Comparison of ENCODE assay signal across 22 mouse cellular contexts in the genomic region with DNA sequence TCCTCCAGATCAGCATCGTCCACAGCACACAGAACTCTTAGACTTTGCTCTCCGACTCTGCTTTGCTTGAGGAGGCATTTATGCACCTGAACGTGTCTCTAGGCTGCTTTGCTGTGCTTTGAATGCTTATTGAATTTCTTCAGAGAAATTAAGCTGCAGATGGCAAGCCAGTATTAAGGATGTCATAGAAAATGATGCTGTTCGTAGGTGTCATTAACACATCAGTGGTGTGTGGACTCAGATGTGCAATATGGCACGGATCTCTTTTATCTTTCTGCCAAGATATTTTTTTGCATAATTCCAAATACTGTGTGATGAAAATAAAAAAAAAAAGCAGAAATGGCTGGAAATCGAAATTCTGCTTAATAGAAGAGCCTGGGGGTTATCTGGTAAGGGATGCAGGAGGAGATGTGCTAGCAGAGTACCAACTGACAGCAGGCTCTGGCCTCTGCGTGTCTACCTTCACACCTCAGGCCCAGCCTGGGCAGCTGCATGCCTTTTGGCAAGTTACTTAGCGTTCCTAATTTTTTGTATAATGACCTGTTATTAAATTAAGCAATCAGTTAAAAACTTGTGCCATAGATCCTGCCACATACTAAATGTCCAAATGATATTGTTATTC.
DNase-seq lines count a peak whose midpoint lies in the region; ATAC-seq and TF ChIP-seq lines count a peak whose summit lies in the region.
"Had no signal": no experiment of that assay in that cellular context is flagged by ENCODE, and none has a peak within 500 bp of the region (broad histone marks: within the 10 kb centered on the region; RNA-seq: fewer than 3 reads in every experiment).

No protein-coding gene starts in this region.

- no peak overlapping the region for H3K4me2 ChIP-seq in hindbrain, embryonic 16.5 days (ENCODE audit: low read length)
- H3K4me2 ChIP-seq in hindbrain, embryonic 12.5 days (replicated peaks), result no peak overlapping the region
- H3K4me2 ChIP-seq in forebrain, embryonic 15.5 days (replicated peaks), result no peak overlapping the region
- H3K4me2 ChIP-seq in midbrain, embryonic 16.5 days (ENCODE audit: low read length), result no peak overlapping the region
- H3K4me2 ChIP-seq: embryonic facial prominence, embryonic 12.5 days; heart, embryonic 15.5 days; limb, embryonic 15.5 days; lung, embryonic 14.5 days; neural tube, embryonic 12.5 days; stomach, embryonic 15.5 days had no signal

- H3K27ac ChIP-seq in hindbrain, embryonic 16.5 days (ENCODE audit: low read depth, low read length), result no peak overlapping the region
- no peak overlapping the region for H3K27ac ChIP-seq in hindbrain, embryonic 12.5 days
- H3K27ac ChIP-seq in forebrain, embryonic 15.5 days (replicated peaks), result peak overlapping the region; percentile 66
- peak overlapping the region; percentile 18 for H3K27ac ChIP-seq in midbrain, embryonic 16.5 days (ENCODE audit: low read length)
- H3K27ac ChIP-seq: embryonic facial prominence, embryonic 12.5 days; heart, embryonic 15.5 days; limb, embryonic 15.5 days; liver, embryonic 14.5 days; neural tube, embryonic 12.5 days; stomach, embryonic 15.5 days had no signal

- no peak overlapping the region for H3K4me3 ChIP-seq in hindbrain, embryonic 16.5 days (ENCODE audit: low read length)
- H3K4me3 ChIP-seq in hindbrain, embryonic 12.5 days, result no peak overlapping the region
- H3K4me3 ChIP-seq in forebrain, embryonic 15.5 days, result no peak overlapping the region
- no peak overlapping the region for H3K4me3 ChIP-seq in midbrain, embryonic 16.5 days (ENCODE audit: low read depth, low read length)
- H3K4me3 ChIP-seq: embryonic facial prominence, embryonic 12.5 days; heart, embryonic 15.5 days; limb, embryonic 15.5 days; megakaryocyte, embryonic 14.5 days; neural tube, embryonic 12.5 days; stomach, embryonic 15.5 days had no signal

- 42% methylated on average over 8 of the region's 8 CpGs for whole genome bisulfite sequencing in hindbrain, embryonic 16.5 days
- WGBS in hindbrain, embryonic 12.5 days, result 69% methylated on average over 8 of the region's 8 CpGs
- WGBS in forebrain, embryonic 15.5 days, result 43% methylated on average over 8 of the region's 8 CpGs
- WGBS in midbrain, embryonic 16.5 days, result 49% methylated on average over 8 of the region's 8 CpGs

- no peaks in the 10 kb centered on the region for H3K9me3 ChIP-seq in hindbrain, embryonic 16.5 days (ENCODE audit: control insufficient read depth, low read length)
- H3K9me3 ChIP-seq in hindbrain, embryonic 12.5 days (replicated peaks), result no peaks in the 10 kb centered on the region
- no peaks in the 10 kb centered on the region for H3K9me3 ChIP-seq in forebrain, embryonic 15.5 days
- H3K9me3 ChIP-seq in midbrain, embryonic 16.5 days (replicated peaks; ENCODE audit: control insufficient read depth, low read length, poor library complexity, severe bottlenecking), result no peaks in the 10 kb centered on the region
- H3K9me3 ChIP-seq: embryonic facial prominence, embryonic 12.5 days; heart, embryonic 15.5 days; limb, embryonic 15.5 days; megakaryocyte, embryonic 14.5 days; neural tube, embryonic 12.5 days; stomach, embryonic 15.5 days had no signal

- H3K4me1 ChIP-seq in hindbrain, embryonic 16.5 days (ENCODE audit: control insufficient read depth, insufficient read depth, low read depth, low read length), result peaks cover 8% of the 10 kb centered on the region
- H3K4me1 ChIP-seq in hindbrain, embryonic 12.5 days, result peaks cover 11% of the 10 kb centered on the region
- H3K4me1 ChIP-seq in forebrain, embryonic 15.5 days, result peaks cover 20% of the 10 kb centered on the region
- peaks cover 15% of the 10 kb centered on the region for H3K4me1 ChIP-seq in midbrain, embryonic 16.5 days (ENCODE audit: control insufficient read depth, insufficient read depth, low read length)
- H3K4me1 ChIP-seq: heart, embryonic 15.5 days; limb, embryonic 15.5 days; megakaryocyte, embryonic 14.5 days; stomach, embryonic 15.5 days had no signal

- TF ChIP-seq CTCF in brain, embryonic 14.5 days (IDR thresholded peaks at IDR 0.05; ENCODE audit: borderline replicate concordance, extremely low read depth, insufficient read depth, insufficient read length), result no peak

- H3K9ac ChIP-seq in hindbrain, embryonic 16.5 days (ENCODE audit: low read depth, low read length), result no peak overlapping the region
- no peak overlapping the region for H3K9ac ChIP-seq in hindbrain, embryonic 12.5 days
- H3K9ac ChIP-seq in forebrain, embryonic 15.5 days (replicated peaks), result no peak overlapping the region
- H3K9ac ChIP-seq in midbrain, embryonic 16.5 days (ENCODE audit: low read depth, low read length), result no peak overlapping the region
- H3K9ac ChIP-seq: embryonic facial prominence, embryonic 12.5 days; heart, embryonic 15.5 days; limb, embryonic 15.5 days; liver, embryonic 14.5 days; lung, embryonic 14.5 days; neural tube, embryonic 12.5 days; stomach, embryonic 15.5 days had no signal

- H3K36me3 ChIP-seq in hindbrain, embryonic 16.5 days (ENCODE audit: control insufficient read depth, insufficient read depth, low read length), result no peaks in the 10 kb centered on the region
- H3K36me3 ChIP-seq in hindbrain, embryonic 12.5 days, result no peaks in the 10 kb centered on the region
- no peaks in the 10 kb centered on the region for H3K36me3 ChIP-seq in forebrain, embryonic 15.5 days
- H3K36me3 ChIP-seq in midbrain, embryonic 16.5 days (ENCODE audit: control insufficient read depth, insufficient read depth, low read length), result no peaks in the 10 kb centered on the region
- H3K36me3 ChIP-seq: embryonic facial prominence, embryonic 12.5 days; heart, embryonic 15.5 days; limb, embryonic 15.5 days; neural tube, embryonic 12.5 days; stomach, embryonic 15.5 days had no signal

- peak; percentile 74 for DNase-seq in brain, embryonic 14.5 days (ENCODE audit: low read depth)
- DNase-seq in urinary bladder, postnatal 25 days (ENCODE audit: low spot score), result no peak
- DNase-seq in thymus, adult 18-20 months, result no peak
- DNase-seq: adrenal gland, adult 2 months; cerebellum, adult 2 months; cerebellum, postnatal 25 days; heart, postnatal 36 days; left cerebral cortex, postnatal 4 days; lung, embryonic 14.5 days; right cerebral cortex, adult 18-20 months; right cerebral cortex, postnatal 4 days had no signal

- no peaks in the 10 kb centered on the region for H3K27me3 ChIP-seq in hindbrain, embryonic 16.5 days (replicated peaks; ENCODE audit: control insufficient read depth, insufficient read depth, low read length)
- no peaks in the 10 kb centered on the region for H3K27me3 ChIP-seq in hindbrain, embryonic 12.5 days
- no peaks in the 10 kb centered on the region for H3K27me3 ChIP-seq in forebrain, embryonic 15.5 days
- no peaks in the 10 kb centered on the region for H3K27me3 ChIP-seq in midbrain, embryonic 16.5 days (ENCODE audit: control insufficient read depth, insufficient read depth, low read depth, low read length)
- H3K27me3 ChIP-seq: embryonic facial prominence, embryonic 12.5 days; heart, embryonic 15.5 days; limb, embryonic 15.5 days; megakaryocyte, embryonic 14.5 days; neural tube, embryonic 12.5 days; stomach, embryonic 15.5 days had no signal

- TF ChIP-seq POLR2A in brain, embryonic 14.5 days (IDR thresholded peaks at IDR 0.05; ENCODE audit: borderline replicate concordance, extremely low read depth, insufficient read depth, insufficient read length, poor library complexity, severe bottlenecking), result no peak

- peak; percentile 41 for ATAC-seq in hindbrain, embryonic 16.5 days
- no peak for ATAC-seq in hindbrain, embryonic 12.5 days (ENCODE audit: low FRiP score)
- ATAC-seq in forebrain, embryonic 15.5 days (replicated peaks), result peak; percentile 53
- peak; percentile 66; the same call in 1 of the 2 replicates for ATAC-seq in midbrain, embryonic 16.5 days

Comparison
In these comparisons a context has a peak if more than half of its experiments do, and no peak if none do; other contexts are left out.
1. H3K27ac ChIP-seq: peak in forebrain, embryonic 15.5 days (single experiment) and midbrain, embryonic 16.5 days (single experiment); none in hindbrain, embryonic 16.5 days (single experiment) and hindbrain, embryonic 12.5 days (single experiment).